Mouse (Mus musculus) cerebellum, adult 2 months (tissue): Measurements from ENCODE around the gene Plekhg4.

ENCODE experiments used
- CTCF ChIP-seq: fragments of 200-500 bp; IDR thresholded peaks from 2 replicates; pipeline ENCODE4 v1.5.1; 2011; ENCODE audit warnings: low read depth, mild to moderate bottlenecking, control low read depth, low read length, moderate library complexity, borderline replicate concordance; ENCODE audit not compliant: insufficient read depth
- POLR2A ChIP-seq: fragments of 200-500 bp; IDR thresholded peaks from 2 replicates; pipeline ENCODE4 v1.6.1; 2011; ENCODE audit warnings: low read length, control low read depth, borderline replicate concordance; ENCODE audit not compliant: insufficient read depth

- TF ChIP-seq CTCF (no peak), POLR2A (no peak)
These were observed 53.8 kb downstream of the Plekhg4 start for GRCm38 (mm10) chr8:105426878-105427277.
